Mouse (Mus musculus) left cerebral cortex, postnatal 10 days (tissue): ENCODE results near the gene Rabgap1l. TPM values are rescaled to one million over a fixed set of nuclear protein-coding genes. Genes with fewer than 3 reads are reported as not detected.

Experiments
- DNase-seq, 2 experiments: peaks; one replicate each; pipeline ENCODE4 v3.0.0; 2021 to 2022; ENCODE audit warnings: low spot score in 2 of 2, mixed read lengths in 1 of 2; ENCODE audit errors: extremely low spot score in 1 of 2
- intact Hi-C: fragments of 180-260 bp; cut with DNase I; formaldehyde crosslinking; loops from one replicate; pipeline ENCODE4 v1.15.1; 2025
- total RNA-seq, 2 experiments: library from RNA; stranded (reverse); gene quantifications; 2 replicates each; pipeline ENCODE4 v1.2.3; 2021

Gene Rabgap1l
- total RNA-seq, 2 experiments from 2014 or later = 174 to 177 TPM

DNA sequence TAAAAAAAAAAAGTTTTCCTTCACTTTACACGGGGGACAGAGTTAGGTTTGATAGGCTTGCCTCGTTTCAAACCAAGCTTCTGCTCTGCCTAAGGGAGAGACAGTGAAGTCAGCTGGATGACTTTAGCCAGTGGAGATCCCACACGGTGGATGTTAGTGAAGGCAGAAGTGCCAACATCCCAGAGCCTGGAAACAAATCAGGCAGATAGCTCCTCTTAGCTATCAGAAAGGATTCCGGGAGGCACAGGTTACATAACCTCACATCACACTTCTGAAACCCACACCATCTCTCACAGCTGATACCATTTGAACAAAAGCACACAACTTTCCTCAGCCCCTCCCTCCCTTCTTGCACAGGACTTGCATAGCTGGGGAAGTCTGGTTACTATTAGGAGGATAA is 542.2 kb downstream of the Rabgap1l start:
- DNase-seq = no peak

DNA sequence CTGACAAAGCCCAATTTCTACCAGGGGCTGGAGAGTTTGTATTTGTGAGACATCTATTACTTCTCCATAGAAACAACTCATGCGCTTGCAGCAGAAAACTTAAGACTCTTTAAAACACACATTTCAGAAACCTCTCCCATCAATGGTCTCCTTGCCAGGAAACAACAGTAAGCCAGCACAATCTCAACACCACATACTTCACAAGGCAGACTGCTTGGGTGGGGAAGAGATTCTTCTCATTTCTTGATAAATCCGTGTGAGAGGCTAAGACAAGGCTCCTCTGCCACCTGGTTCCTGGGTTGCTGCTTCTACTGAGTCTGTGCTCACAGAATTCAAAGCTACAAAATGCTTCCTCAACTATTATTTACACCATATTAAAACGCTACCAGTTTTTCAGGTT is 543.2 kb downstream of the Rabgap1l start:
- intact Hi-C loops = no loop called here
- no peak for DNase-seq

More for the DNA sequence above, 542.2 kb downstream of the Rabgap1l start:
- intact Hi-C loops = no loop called here

DNA sequence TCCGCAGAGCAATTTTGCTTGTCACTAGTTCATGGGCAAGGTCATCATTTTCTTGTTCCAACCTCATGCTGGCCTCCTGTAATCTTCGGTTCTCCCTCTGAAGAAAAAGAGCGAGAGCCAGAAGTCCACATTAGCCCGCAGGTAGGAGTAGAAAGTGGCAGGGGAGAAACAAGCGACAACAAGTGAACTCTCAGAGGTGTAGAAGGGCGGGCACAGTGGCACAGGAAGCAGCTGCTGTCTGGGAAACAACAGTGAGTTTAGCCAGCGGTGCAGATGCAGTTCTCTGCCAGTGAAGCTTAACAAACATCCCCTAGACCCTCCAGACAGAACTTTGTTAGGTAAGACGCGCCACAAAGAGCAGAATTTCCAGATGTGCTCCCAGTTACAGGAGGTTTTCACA is 545.5 kb downstream of the Rabgap1l start:
- no peak for DNase-seq
- intact Hi-C loops = no loop called here

DNA sequence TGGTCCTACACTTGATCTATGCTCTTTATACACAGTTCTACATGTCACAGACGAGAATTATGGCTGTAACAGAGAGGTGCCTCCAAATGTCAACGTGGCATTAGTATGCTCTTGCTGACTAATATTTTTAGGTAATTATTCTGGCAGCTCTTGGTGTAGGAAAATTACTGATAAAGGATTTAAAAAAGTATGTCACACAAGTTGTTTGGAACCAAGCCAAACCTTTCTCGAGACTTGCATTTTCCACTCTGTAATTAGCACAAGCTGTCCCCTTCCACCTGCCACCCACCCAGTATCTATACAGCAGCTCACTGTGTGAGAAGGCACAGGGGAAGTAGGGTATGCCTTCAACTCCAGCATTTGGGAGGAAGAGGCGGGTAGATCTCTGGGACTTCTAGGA is 546.2 kb downstream of the Rabgap1l start:
- no peak for DNase-seq
- intact Hi-C loops = no loop called here

DNA sequence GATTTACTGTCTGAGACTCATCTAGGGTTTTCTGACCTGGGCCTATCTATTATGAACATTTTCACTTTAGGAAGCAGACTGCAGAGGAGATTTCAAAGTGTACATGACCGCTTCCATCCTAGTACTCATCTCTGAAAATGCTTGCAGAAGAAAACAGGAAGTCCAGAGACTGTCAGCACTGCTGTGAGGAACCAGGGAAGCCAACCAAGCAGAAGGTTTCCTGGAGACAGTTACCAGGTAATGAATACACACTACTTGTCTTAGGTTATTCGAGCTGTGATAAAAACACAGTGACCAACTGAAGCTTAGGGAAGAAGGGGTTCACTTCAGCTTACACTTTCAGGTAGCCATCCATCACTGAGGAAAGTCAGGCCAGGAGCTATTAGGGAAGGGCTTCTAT is 547.1 kb downstream of the Rabgap1l start:
- DNase-seq = no peak
- intact Hi-C loops = no loop called here

DNA sequence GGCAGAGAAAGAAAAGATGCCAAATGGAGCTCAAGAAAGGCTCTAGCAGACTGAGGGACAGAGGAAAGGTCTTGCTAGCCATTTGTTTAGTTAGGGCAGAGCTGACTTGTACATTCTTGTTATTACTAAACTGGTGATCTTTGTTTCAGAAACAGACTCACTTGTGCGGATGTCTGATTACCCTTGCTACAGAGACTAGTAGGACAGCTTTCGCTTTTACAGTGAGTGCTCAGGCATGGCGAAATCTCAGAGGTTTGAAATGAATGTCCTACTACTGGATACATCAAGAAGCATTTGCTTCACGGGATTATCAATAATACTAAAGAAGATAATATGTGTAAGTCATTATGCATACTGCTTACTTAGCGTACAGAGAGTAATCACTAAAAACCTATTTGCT is 548.3 kb downstream of the Rabgap1l start:
- intact Hi-C loops = no loop called here
- no peak for DNase-seq

DNA sequence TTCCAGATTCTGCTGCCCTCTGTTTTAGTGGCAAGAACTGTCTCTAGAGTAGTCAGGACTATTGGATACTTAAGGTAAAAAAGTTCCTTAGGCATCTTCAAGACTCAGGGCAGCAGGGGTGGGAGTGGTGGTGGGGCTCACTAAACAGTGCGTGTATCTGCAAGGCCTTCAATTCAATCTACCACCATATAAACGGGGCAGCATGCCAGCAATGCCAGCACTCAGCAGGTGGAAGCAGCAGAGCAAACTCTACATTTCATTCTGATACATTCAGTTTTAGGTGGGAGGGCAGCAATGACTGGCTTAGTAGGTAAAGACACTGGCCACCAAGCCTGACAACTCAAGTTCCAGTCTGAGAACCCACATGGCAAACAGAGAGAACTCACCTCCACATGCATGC is 552.9 kb downstream of the Rabgap1l start:
- intact Hi-C loops = no loop called here

DNA sequence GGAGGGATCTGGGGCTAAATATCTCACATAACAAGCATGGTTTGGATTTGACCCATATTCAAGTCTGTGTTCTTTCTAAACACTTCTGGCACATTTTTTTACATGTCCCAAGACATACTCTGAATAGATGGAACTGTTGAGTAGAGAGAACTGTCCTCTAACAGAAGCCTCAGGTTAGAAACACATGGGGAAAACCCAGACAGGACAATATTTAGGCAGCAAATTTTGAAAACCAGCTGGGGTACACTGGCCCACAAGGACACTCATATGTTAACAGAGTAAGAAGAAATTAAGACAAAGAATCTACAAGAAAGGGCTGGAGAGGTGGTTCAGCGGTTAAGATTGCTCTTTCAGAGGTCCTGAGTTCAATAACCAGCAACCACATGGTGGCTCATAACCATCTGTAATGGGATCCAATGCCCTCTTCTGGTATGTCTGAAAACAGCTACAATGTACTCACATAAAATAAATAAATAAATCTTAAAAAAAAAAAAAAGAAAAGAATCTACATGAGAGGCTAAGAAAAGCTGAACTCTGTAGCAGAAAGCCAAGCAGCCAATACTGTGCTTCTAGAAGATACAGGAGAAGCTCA is 554.1 kb downstream of the Rabgap1l start:
- intact Hi-C loops = no loop called here
- DNase-seq = no peak

More for the DNA sequence above, 552.9 kb downstream of the Rabgap1l start:
- DNase-seq = no peak

DNA sequence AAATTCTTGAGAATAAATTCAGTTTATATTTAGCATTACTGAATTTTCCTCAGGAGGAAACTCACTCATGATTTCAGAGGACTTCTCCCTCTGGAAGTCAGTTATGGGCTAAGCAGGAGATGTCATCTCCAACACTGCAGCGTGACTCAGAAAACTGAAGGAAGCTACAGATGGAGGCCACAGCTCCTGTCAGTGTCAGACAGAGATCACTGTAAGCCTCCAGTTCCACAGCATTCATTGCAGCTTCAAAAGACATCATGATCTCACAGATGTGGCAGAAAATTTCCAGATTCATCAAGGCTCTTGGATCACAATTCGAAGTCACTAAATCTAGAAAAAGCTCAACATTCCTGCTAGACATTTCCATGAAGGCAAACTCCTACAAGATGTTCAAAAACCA is 555.0 kb downstream of the Rabgap1l start:
- no peak for DNase-seq
- intact Hi-C loops = no loop called here

DNA sequence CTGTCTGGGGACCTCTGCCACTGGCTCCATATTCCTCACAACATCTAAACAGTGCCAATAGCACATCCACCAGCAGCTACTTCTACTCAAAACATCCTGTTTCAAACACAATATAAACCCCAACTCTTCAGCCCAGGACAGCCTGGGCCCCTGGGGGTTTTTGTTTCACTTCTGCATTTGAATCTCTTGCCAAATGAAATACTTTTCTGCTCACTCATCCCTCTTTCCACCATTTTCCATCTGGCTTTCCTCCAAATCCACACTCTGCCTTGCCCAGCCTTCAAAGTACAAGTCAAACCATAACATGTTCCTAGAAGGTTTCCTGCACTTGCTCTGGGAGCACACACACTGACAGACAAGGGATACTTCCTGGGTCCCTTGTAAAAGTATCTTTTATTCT is 559.1 kb downstream of the Rabgap1l start:
- intact Hi-C loops = no loop called here
- no peak for DNase-seq

DNA sequence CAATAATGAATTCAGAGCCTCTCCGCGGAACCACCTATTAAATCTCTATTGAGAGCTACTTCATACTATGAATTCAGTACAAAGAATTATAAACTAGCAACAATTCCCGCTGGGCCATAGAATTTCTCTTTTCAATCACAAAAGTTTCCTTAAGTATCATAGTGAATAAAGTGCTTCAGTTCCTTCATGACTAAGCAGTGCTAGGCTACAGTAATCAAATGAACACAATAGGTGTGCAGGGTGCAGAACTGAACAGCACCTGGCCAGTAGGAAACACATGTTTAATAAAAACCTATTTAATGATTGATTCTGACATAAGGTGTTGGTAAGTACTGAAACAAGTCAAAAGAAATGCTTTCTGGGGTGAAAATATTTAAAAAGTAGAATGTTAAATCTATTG is 560.9 kb downstream of the Rabgap1l start:
- no peak for DNase-seq
- intact Hi-C loops = no loop called here

DNA sequence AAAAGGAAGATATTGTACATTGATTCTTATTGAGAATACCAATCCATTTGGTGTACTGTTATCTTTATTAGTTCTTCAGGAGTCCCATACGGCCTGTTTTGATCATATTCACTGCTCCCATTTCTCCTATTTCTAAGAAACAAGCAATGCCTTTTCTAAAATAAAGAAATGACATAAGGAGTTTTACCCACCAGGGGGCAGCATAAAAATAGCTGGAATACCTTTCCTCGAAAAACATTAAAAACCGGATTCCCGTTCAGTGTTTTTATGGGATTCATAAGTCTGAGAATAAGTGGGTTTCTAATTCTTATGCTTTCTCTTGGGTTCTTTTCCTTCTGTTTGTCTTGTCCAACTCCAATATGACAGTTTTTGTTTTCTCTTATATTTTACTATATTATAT is 562.0 kb downstream of the Rabgap1l start:
- intact Hi-C loops = loop anchor here (2.0 kb wide), 1 partner anchor 146 kb away; no protein-coding TSS in a partner anchor
- DNase-seq = no peak

DNA sequence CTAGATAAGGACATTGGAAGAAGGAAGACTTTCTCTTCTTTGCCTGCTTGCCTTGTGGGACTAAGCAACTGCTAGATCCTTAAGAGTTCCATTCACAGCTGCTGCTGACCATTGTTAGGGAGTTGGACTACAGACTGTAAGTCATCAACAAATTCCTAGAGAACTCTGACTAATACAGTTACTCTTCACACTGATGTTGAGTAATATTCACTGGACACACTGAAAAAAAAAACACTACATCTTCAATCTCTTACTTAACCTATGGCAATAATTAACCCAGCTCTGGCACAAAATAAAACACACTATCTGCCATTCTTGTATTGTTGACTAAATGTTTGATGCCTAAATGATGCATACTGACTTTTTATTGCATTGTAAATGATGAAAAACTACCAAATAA is 565.2 kb downstream of the Rabgap1l start:
- intact Hi-C loops = loop anchor here (10.0 kb wide), 1 partner anchor 487 kb away; no protein-coding TSS in a partner anchor
- no peak for DNase-seq

DNA sequence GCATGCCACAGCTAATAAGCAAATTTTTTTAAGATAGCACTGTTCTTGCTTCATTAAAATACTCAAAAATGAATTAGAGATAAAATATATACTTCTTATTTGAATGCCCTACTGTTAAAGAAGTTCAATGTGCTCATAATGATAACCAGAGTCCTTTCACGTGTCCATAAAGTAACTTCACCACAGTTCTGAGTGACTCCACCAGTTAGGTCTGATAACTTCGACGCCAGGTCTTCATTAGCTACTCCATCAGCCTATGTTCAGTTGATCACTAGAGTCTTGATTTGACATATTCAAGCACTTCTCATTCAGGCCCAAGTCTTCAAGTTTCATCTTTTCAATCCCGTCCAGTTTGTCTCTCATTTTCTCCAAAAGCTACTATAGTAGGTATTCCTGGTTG is 565.8 kb downstream of the Rabgap1l start:
- intact Hi-C loops = loop anchor here (10.0 kb wide), 1 partner anchor 488 kb away; no protein-coding TSS in a partner anchor
- no peak for DNase-seq

DNA sequence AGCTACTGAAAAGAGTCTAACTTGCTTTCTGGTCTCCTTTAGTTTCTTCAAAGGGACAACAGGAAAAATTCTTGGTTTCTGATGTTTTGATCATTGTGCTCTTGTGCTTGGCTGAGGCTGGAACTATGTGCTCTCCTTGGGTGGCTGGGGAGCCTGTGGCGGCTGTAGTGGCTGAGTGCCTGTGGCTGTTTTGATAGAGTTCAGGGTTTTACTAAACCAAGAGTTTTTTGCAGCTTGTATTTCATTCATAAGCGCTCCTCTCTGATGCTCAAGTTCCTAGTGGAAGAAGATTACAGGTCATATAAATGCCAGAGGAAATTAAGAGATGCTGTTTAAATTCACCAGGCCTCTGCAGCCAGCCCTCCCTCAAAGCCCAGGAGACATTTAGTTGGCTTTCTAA is 568.9 kb downstream of the Rabgap1l start:
- intact Hi-C loops = loop anchor here (10.0 kb wide), 1 partner anchor 491 kb away; no protein-coding TSS in a partner anchor
- no peak for DNase-seq

DNA sequence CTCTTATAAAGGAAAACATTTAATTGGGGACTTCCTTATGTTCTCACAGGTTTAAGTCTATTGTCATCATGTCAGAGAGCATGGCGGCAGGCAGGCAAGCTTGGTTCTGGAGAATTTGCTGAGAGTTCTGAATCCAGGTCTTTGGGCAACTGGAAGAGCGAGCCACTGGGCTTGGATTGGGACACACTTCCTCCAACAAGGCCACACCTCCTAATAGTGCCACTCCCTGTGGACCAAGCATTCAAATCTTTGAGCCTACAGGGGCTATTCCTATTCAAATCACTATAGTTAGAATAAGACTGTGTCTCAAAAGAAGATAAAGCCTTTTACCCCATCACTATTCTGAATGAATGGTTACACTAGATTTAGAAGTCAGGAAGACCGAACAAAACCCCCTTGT is 575.1 kb downstream of the Rabgap1l start:
- DNase-seq = no peak
- intact Hi-C loops = no loop called here

DNA sequence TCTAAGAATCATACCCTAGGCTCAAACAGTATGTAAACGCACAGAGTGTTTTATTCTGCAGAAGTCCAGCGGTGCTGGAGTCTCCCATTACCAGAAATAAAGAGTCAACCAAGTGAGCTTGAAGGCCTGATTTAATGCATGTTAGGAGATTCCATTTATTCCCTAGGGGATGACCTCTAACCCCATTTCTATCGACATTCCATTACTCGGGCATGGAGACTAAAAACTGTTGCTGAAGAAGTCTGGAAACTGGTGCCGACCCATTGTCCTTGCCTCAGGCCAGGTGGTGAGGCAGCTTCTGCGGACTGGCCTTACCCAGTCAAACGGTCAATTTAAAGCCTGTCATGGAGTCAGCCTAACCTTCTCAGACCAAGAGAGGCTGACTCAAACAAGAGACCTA is 578.8 kb downstream of the Rabgap1l start:
- DNase-seq = no peak
- intact Hi-C loops = no loop called here

DNA sequence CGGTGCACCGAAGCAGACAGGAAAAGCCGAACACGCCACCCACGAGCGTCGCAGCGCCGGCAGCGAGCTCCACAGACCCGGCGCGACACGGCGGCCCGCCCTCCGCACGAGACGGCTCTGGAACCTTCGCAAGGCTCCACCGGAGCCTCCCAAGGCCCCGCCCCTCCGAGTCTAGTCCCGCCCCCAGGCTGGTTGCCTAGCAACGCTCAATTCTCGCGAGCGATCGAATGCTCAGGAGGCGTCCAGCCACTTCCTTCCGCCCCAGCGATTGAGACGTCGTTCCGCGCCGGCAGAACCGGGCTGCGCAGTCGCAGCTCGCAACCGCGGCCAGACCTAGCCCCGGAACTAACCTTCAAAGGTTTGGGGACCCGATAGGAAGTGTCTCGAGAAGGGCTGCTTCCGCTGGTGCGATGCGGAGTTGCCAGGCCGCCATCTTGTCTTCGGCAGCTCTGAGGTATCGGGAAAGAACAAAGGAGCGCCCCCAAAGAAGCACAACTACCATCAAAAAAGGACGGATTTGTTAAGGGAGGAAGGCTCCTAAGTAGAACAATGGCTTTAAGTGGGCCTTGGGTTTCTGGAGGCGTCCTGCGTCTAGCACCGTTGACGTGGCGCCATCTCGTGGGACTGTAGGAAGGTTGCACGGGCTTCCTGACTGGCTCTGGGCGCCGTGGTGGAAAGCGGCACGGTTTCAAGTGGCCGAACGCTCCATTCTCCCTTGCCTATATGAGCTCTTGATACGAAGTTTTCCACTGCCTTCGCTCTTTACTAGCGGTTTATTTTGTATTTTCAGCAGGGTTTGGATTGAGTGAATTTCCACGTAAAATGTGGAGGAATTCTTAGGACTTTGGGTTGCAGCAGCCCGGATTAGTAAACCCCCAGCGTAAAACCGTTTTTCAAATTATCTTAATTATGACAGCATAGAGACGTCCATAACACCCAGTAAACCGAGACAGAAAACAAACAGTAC is 580.0 kb downstream of the Rabgap1l start, which contains the start of gene Cacybp:
TSS of gene Cacybp (minus strand) at position 173 of the 967 bp plus-strand sequence.
- intact Hi-C loops = no loop called here
- peak; percentile 99 for DNase-seq

DNA sequence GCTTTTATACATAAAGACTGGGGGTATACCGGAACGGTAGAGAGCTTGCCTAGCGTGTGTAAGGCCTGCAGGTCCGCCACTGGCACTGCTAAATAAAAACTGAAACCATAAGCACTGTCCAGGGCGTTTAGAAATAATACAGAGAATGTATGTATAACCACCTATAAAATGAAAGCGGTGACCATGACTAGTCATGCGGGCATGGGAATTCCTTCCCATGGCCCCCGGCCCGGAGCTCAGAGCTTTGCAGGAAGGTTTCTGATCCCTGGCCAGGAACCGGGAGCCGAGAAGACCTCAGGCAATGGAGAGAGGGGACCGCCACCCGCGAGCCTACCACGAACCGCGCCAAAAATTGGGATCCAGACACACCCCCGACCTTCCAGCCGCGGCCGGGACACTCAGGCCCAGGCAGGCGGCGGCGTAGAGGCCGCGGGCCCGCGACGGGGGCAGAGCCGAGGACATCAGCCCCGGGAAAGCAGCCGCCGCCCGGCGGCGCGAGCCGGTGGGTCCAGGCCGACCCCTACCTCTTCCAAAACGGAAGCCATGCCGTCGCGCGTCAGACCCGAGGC is 580.8 kb downstream of the Rabgap1l start:
- no peak for DNase-seq

More for the DNA sequence above, 580.8 kb downstream of the Rabgap1l start:
- intact Hi-C loops = no loop called here
